In genomic region chr16:16896015-16896381, GRCm38 (mm10) we compare ENCODE assay signal across 8 mouse cellular contexts. TPM values are rescaled to one million over a fixed set of nuclear protein-coding genes. Genes with fewer than 3 reads are reported as not detected.
DNase-seq lines count a peak whose midpoint lies in the region; ATAC-seq and TF ChIP-seq lines count a peak whose summit lies in the region.

No protein-coding gene starts in this region.

- H3K27me3 ChIP-seq in cerebellum, adult 2 months (ENCODE audit: control insufficient read depth, insufficient read depth, low read length) = no peaks in the 10 kb centered on the region
- no peaks in the 10 kb centered on the region for H3K27me3 ChIP-seq in forebrain, embryonic 14.5 days (replicated peaks; ENCODE audit: control insufficient read depth, insufficient read depth, low read length)
- no peaks in the 10 kb centered on the region for H3K27me3 ChIP-seq in liver, postnatal 0 days (ENCODE audit: insufficient read depth, low read length)

- 19% methylated on average over 4 of the region's 4 CpGs for WGBS in cerebellum, adult 2 months
- WGBS in forebrain, embryonic 14.5 days = 25% methylated on average over 4 of the region's 4 CpGs
- 8% methylated on average over 4 of the region's 4 CpGs for WGBS in liver, postnatal 0 days (ENCODE audit: insufficient replicate concordance)

- H3K4me2 ChIP-seq in forebrain, embryonic 14.5 days (ENCODE audit: low read length) = peak overlapping the region; percentile 69
- peak overlapping the region; percentile 95 for H3K4me2 ChIP-seq in liver, postnatal 0 days (ENCODE audit: low read depth, low read length)

- ATAC-seq in forebrain, embryonic 14.5 days = no peak
- ATAC-seq in liver, postnatal 0 days = no peak

- no peak for TF ChIP-seq EP300 in liver, postnatal 0 days (IDR thresholded peaks at IDR 0.05; ENCODE audit: low read depth)

- TF ChIP-seq CTCF in cerebellum, adult 2 months (IDR thresholded peaks at IDR 0.05; ENCODE audit: borderline replicate concordance, insufficient read depth, low read depth, low read length) = no peak
- TF ChIP-seq CTCF in liver, postnatal 0 days (IDR thresholded peaks at IDR 0.05; ENCODE audit: low read depth) = no peak

- DNase-seq in cerebellum, adult 2 months = no peak
- DNase-seq in cerebellum, adult 9-11 months = no peak
- DNase-seq in B cell, adult 2 months = peak; percentile 66 to 67
- DNase-seq in forebrain, embryonic 14.5 days (ENCODE audit: low spot score) = no peak
- no peak for DNase-seq in liver, postnatal 0 days
- DNase-seq in yolk sac, embryonic 10.5 days (ENCODE audit: low spot score) = no peak
- no peak for DNase-seq in cerebellum, postnatal 36 days
- no peak for DNase-seq in left cerebral cortex, postnatal 36 days (ENCODE audit: low spot score in 2 of 2)

- peaks cover 32% of the 10 kb centered on the region for H3K36me3 ChIP-seq in forebrain, embryonic 14.5 days (ENCODE audit: control insufficient read depth, insufficient read depth, low read length)
- H3K36me3 ChIP-seq in liver, postnatal 0 days (replicated peaks; ENCODE audit: insufficient read depth, low read length) = peaks cover 30% of the 10 kb centered on the region

- H3K4me1 ChIP-seq in cerebellum, adult 2 months (ENCODE audit: control insufficient read depth, insufficient read depth, low read length) = peaks cover 13% of the 10 kb centered on the region
- H3K4me1 ChIP-seq in forebrain, embryonic 14.5 days (ENCODE audit: control insufficient read depth, insufficient read depth, low read length) = peaks cover 8% of the 10 kb centered on the region
- H3K4me1 ChIP-seq in liver, postnatal 0 days (ENCODE audit: insufficient read depth) = peaks cover 31% of the 10 kb centered on the region

- H3K9me3 ChIP-seq in forebrain, embryonic 14.5 days (replicated peaks; ENCODE audit: control insufficient read depth, low read length) = no peaks in the 10 kb centered on the region
- H3K9me3 ChIP-seq in liver, postnatal 0 days (ENCODE audit: low read length) = no peaks in the 10 kb centered on the region

- peak overlapping the region; percentile 26 for H3K4me3 ChIP-seq in cerebellum, adult 2 months (replicated peaks; ENCODE audit: insufficient read depth, low read depth, low read length)
- H3K4me3 ChIP-seq in forebrain, embryonic 14.5 days (ENCODE audit: low read depth, low read length) = no peak overlapping the region
- H3K4me3 ChIP-seq in liver, postnatal 0 days (ENCODE audit: low read depth, low read length) = no peak overlapping the region

- intact Hi-C loops in left cerebral cortex, postnatal 36 days (cut with DNase I) = loop anchor here (2.0 kb wide), 1 partner anchor 15 kb away; no protein-coding TSS in a partner anchor

- TF ChIP-seq POLR2A in cerebellum, adult 2 months (IDR thresholded peaks at IDR 0.05; ENCODE audit: borderline replicate concordance, insufficient read depth, low read length) = no peak

- H3K27ac ChIP-seq in cerebellum, adult 2 months (ENCODE audit: insufficient read depth, low read length) = 0 out of 2 replicates have a peak overlapping the region, but pooled peaks have one; percentile 23
- H3K27ac ChIP-seq in forebrain, embryonic 14.5 days (ENCODE audit: low read depth, low read length) = no peak overlapping the region; the same call in 1 of the 2 replicates
- peak overlapping the region; percentile 68; the same call in 1 of the 2 replicates for H3K27ac ChIP-seq in liver, postnatal 0 days (ENCODE audit: low read depth)

- H3K9ac ChIP-seq in forebrain, embryonic 14.5 days (ENCODE audit: low read length) = peak overlapping the region; percentile 77
- no peak overlapping the region for H3K9ac ChIP-seq in liver, postnatal 0 days (replicated peaks)

RNA-seq across cellular contexts. Expression of gene Ppm1f, which starts 0.3 kb away (rescaled TPM):
- 32.6 and 36.4 TPM in 2 replicates for polyA plus RNA-seq in cerebellum, adult 2 months (2012; rRNA removed)
- 12.0 and 14.6 TPM in 2 replicates for polyA plus RNA-seq in forebrain, embryonic 14.5 days (2014; fragmentation: Nextera tagmentation; extraction: Ambion mirVana)
- polyA plus RNA-seq in liver, postnatal 0 days (2015; fragmentation: Nextera tagmentation; extraction: Ambion mirVana) = 3.3 and 4.5 TPM in 2 replicates
- total RNA-seq in left cerebral cortex, postnatal 36 days (2021) = 10 to 100 TPM; 44.9 to 52.7 TPM

RNA-seq across cellular contexts. Expression of gene Vpreb1, which starts 25.4 kb away (rescaled TPM):
- polyA plus RNA-seq in cerebellum, adult 2 months (2012; rRNA removed) = 0.40 TPM in 1 of 2 replicates, not detected in the other
- polyA plus RNA-seq in forebrain, embryonic 14.5 days (2014; fragmentation: Nextera tagmentation; extraction: Ambion mirVana) = 2.2 and 2.3 TPM in 2 replicates
- 13.6 and 14.9 TPM in 2 replicates for polyA plus RNA-seq in liver, postnatal 0 days (2015; fragmentation: Nextera tagmentation; extraction: Ambion mirVana)
- total RNA-seq in left cerebral cortex, postnatal 36 days (2021) = under 1 TPM in 1 of 2 experiments, not detected in 1; 0.77 TPM

RNA-seq across cellular contexts. Expression of gene Top3b, which starts 25.5 kb away (rescaled TPM):
- 102 and 114 TPM in 2 replicates for polyA plus RNA-seq in cerebellum, adult 2 months (2012; rRNA removed)
- 62.9 and 70.0 TPM in 2 replicates for polyA plus RNA-seq in forebrain, embryonic 14.5 days (2014; fragmentation: Nextera tagmentation; extraction: Ambion mirVana)
- 17.1 and 17.8 TPM in 2 replicates for polyA plus RNA-seq in liver, postnatal 0 days (2015; fragmentation: Nextera tagmentation; extraction: Ambion mirVana)
- total RNA-seq in left cerebral cortex, postnatal 36 days (2021) = 10 to 100 TPM; 53.3 to 76.9 TPM

RNA-seq across cellular contexts. Expression of gene Igll1, which starts 32.2 kb away (rescaled TPM):
- not detected in 2 replicates for polyA plus RNA-seq in cerebellum, adult 2 months (2012; rRNA removed)
- 0.35 TPM in 1 of 2 replicates, not detected in the other for polyA plus RNA-seq in forebrain, embryonic 14.5 days (2014; fragmentation: Nextera tagmentation; extraction: Ambion mirVana)
- 18.2 and 18.9 TPM in 2 replicates for polyA plus RNA-seq in liver, postnatal 0 days (2015; fragmentation: Nextera tagmentation; extraction: Ambion mirVana)
- total RNA-seq in left cerebral cortex, postnatal 36 days (2021) = not detected

Comparison
In these comparisons a context has a peak if more than half of its experiments do, and no peak if none do; other contexts are left out.
1. DNase-seq: peak in B cell, adult 2 months (2 of 2); none in cerebellum, adult 2 months (0 of 2), cerebellum, adult 9-11 months (single experiment), forebrain, embryonic 14.5 days (single experiment), liver, postnatal 0 days (single experiment), yolk sac, embryonic 10.5 days (single experiment), cerebellum, postnatal 36 days (0 of 2) and left cerebral cortex, postnatal 36 days (0 of 2).